Mouse (Mus musculus): ENCODE measurements at regions not wholly inside any gene's neighbourhood (a gene's known extent, or its start where the extent isn't known, plus 50 kb on each side); places are given as distances from the start of the nearest gene placed in this dataset.

- peaks cover 2% of the 10 kb centered on the region for H3K27me3 ChIP-seq (ENCODE audit: insufficient read depth, low read length)
- H3K36me3 ChIP-seq (replicated peaks): no peaks in the 10 kb centered on the region
- no peaks in the 10 kb centered on the region for H3K9me3 ChIP-seq (replicated peaks)
- no peak for TF ChIP-seq CTCF (IDR thresholded peaks at IDR 0.05; ENCODE audit: low read depth, low read length)
- no peak for TF ChIP-seq GATA2 (IDR thresholded peaks at IDR 0.05; ENCODE audit: borderline replicate concordance, low read depth, low read length)
- TF ChIP-seq GATA1 (IDR thresholded peaks at IDR 0.05; ENCODE audit: borderline replicate concordance, low read length): no peak
- no peak for TF ChIP-seq POLR2AphosphoS5 (IDR thresholded peaks at IDR 0.05; ENCODE audit: insufficient replicate concordance, low read depth, low read length)
- no peak for TF ChIP-seq TAL1 (conservative IDR thresholded peaks at IDR 0.05; ENCODE audit: low read depth, low read length)
- H3K4me1 ChIP-seq (ENCODE audit: insufficient read depth, low read depth, low read length): no peaks in the 10 kb centered on the region
- H3K4me3 ChIP-seq (ENCODE audit: low read depth, low read length): no peak overlapping the region
- ATAC-seq (ENCODE audit: extremely low read depth, insufficient number of reproducible peaks, low FRiP score, poor library complexity, severe bottlenecking) (no peak), DNase-seq (ENCODE audit: low spot score) (no peak)
These were observed 71.6 kb upstream of the Rnaseh2b start for GRCm38 (mm10) chr14:62220770-62221169.

Measured in G1E (cell line).